Mouse (Mus musculus) retina, postnatal 1 day (tissue): ENCODE results near the gene Rnase2a.
A peak's percentile ranks its signal among the peaks of the same experiment; 100 is the strongest.
"Not testable (repeated sequence)": the region's sequence is repeated elsewhere in the genome, so short reads cannot be mapped to it uniquely, and the experiment has no call there.

Source experiments
- DNase-seq: peaks from one replicate; pipeline ENCODE4 v3.0.0-alpha.2; 2012

The Rnase2a gene

GRCm38 (mm10) chr14:51256041-51256440 lies at the start of gene Rnase2a:
Gene Rnase2a, minus strand, starts transcription at chr14:51256112.
- no peak for DNase-seq

- DNase-seq: no peak
These were observed 35.6 kb upstream of the Rnase2a start for GRCm38 (mm10) chr14:51291505-51291904.

- not testable (repeated sequence) for DNase-seq
These were observed 22.6 kb upstream of the Rnase2a start for GRCm38 (mm10) chr14:51278515-51278914.

- no peak for DNase-seq
These were observed 12.8 kb upstream of the Rnase2a start for GRCm38 (mm10) chr14:51268677-51269076.

- peak; percentile 78 for DNase-seq
These were observed 10.2 kb upstream of the Rnase2a start for GRCm38 (mm10) chr14:51266113-51266512.

- no peak for DNase-seq
These were observed 9.8 kb upstream of the Rnase2a start for GRCm38 (mm10) chr14:51265667-51266066.

GRCm38 (mm10) chr14:51262397-51262796 lies 6.5 kb upstream of the Rnase2a start:
- DNase-seq: no peak

GRCm38 (mm10) chr14:51259741-51260140 lies 3.8 kb upstream of the Rnase2a start:
- no peak for DNase-seq

- no peak for DNase-seq
These were observed 2.3 kb downstream of the Rnase2a start for GRCm38 (mm10) chr14:51253569-51253968.

GRCm38 (mm10) chr14:51252206-51252605 lies 3.7 kb downstream of the Rnase2a start:
- DNase-seq: not testable (repeated sequence)

- DNase-seq: no peak
These were observed 5.6 kb downstream of the Rnase2a start for GRCm38 (mm10) chr14:51250348-51250747.

GRCm38 (mm10) chr14:51247736-51248135 lies 8.2 kb downstream of the Rnase2a start:
- no peak for DNase-seq

- DNase-seq: peak; percentile 74
These were observed 15.0 kb downstream of the Rnase2a start for GRCm38 (mm10) chr14:51240899-51241298.

- not testable (repeated sequence) for DNase-seq
These were observed 18.4 kb downstream of the Rnase2a start for GRCm38 (mm10) chr14:51237488-51237887.

GRCm38 (mm10) chr14:51229657-51230056 lies 26.3 kb downstream of the Rnase2a start:
- DNase-seq: not testable (repeated sequence)

- DNase-seq: not testable (repeated sequence)
These were observed 35.8 kb downstream of the Rnase2a start for GRCm38 (mm10) chr14:51220075-51220474.
